Mouse (Mus musculus): ENCODE data around the gene Nuak2. TPM values are rescaled to one million over a fixed set of nuclear protein-coding genes. Genes with fewer than 3 reads are reported as not detected.

Gene Nuak2
- total and polyA plus RNA-seq, 2 experiments from 2014 or later = 7.0 to 9.9 TPM

DNA sequence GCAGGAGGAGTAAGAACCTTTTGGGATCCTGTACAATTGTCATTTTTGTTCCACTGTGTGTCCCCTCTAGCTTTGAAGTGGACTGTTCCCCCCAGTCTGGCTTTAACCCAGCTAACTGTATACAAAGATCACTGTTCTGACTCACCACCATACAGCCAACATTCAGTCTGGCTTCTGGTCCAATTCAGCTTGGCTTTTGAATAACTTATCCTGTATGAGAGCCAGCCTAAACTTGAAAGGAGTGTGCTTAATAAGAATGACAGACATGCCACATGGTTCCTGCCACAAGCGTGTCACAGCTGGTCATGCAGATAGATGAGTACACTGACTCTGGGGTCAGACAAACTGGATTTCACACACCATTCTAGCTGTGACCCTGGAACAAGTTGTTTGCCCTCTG lies 29.2 kb upstream of the Nuak2 start:
- Histone ChIP-seq H3K36me3 (ENCODE audit: insufficient read depth, low read length) (no peaks in the 10 kb centered on the region), H3K9ac (replicated peaks; ENCODE audit: low read length, poor library complexity, severe bottlenecking) (no peak overlapping the region), H3K27ac (ENCODE audit: low read depth, low read length) (no peak overlapping the region), H3K4me2 (ENCODE audit: low read depth, low read length, poor library complexity, severe bottlenecking) (no peak overlapping the region), H3K9me3 (ENCODE audit: low read length) (no peaks in the 10 kb centered on the region), H3K4me3 (ENCODE audit: low read depth, low read length) (no peak overlapping the region), H3K27me3 (ENCODE audit: insufficient read depth, low read length) (no peaks in the 10 kb centered on the region), H3K4me1 (ENCODE audit: insufficient read depth, low read length) (no peaks in the 10 kb centered on the region; the same call in 1 of the 2 replicates)
- WGBS = 81% methylated on average over 1 of the region's 1 CpGs
- no peak for DNase-seq (ENCODE audit: low spot score)
- ATAC-seq (ENCODE audit: low FRiP score) = no peak
- TF ChIP-seq CTCF (IDR thresholded peaks at IDR 0.05) = no peak

DNA sequence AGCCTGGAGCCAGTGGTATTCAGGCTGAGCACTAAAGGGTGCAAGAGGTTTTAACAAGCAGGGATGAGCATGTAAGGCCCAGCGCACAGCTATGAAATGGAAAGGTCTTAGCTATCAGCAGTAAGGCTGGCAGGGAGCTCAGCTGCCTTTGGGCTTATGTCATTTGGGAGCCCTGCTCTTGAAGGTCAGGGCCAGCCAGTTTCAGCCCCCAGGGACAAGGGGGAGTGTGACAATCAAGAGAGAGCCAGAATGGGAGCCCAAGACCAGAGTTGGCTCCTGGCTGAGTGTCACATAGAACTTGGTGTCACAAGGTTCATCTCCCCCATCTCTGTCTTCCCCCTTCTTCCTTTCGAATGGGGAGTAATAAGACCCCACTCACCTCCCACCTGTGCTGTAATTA lies 28.5 kb upstream of the Nuak2 start:
- Histone ChIP-seq H3K36me3 (ENCODE audit: insufficient read depth, low read length) (no peaks in the 10 kb centered on the region), H3K9ac (replicated peaks; ENCODE audit: low read length, poor library complexity, severe bottlenecking) (no peak overlapping the region), H3K4me3 (ENCODE audit: low read depth, low read length) (no peak overlapping the region), H3K27ac (ENCODE audit: low read depth, low read length) (no peak overlapping the region), H3K4me2 (ENCODE audit: low read depth, low read length, poor library complexity, severe bottlenecking) (no peak overlapping the region), H3K9me3 (ENCODE audit: low read length) (no peaks in the 10 kb centered on the region), H3K4me1 (ENCODE audit: insufficient read depth, low read length) (no peaks in the 10 kb centered on the region; the same call in 1 of the 2 replicates), H3K27me3 (ENCODE audit: insufficient read depth, low read length) (no peaks in the 10 kb centered on the region)
- no peak for DNase-seq (ENCODE audit: low spot score)
- ATAC-seq (ENCODE audit: low FRiP score) = no peak
- WGBS = 77% methylated on average over 2 of the region's 2 CpGs
- no peak for TF ChIP-seq CTCF (IDR thresholded peaks at IDR 0.05)

DNA sequence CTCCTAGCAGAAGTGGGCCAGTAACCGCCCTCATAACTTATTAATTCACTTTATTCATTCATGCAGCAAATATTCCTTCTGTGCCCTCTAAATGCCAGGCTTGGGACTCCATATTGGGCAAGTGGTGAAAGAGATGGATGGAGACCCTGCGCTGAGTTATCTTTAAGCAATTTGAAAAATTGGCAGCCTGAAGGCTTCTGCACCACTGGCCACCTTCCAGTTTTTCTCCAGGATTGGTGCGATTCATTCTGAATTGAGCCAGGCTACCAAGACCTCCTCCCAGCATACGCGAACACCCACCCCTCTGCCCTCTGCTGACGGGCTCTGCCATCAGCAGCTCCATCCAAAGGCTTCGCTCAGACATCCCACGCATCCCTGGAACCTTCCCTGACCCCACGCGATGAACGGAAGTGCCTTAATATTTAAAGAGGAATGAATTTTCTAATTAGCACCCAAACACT lies 27.9 kb upstream of the Nuak2 start:
- ATAC-seq (ENCODE audit: low FRiP score) (peak; percentile 47; the same call in 1 of the 2 replicates), DNase-seq (ENCODE audit: low spot score) (peak; percentile 87)
- Histone ChIP-seq H3K9ac (replicated peaks; ENCODE audit: low read length, poor library complexity, severe bottlenecking) (no peak overlapping the region), H3K9me3 (ENCODE audit: low read length) (no peaks in the 10 kb centered on the region), H3K4me3 (ENCODE audit: low read depth, low read length) (no peak overlapping the region), H3K36me3 (ENCODE audit: insufficient read depth, low read length) (no peaks in the 10 kb centered on the region), H3K4me1 (ENCODE audit: insufficient read depth, low read length) (no peaks in the 10 kb centered on the region; the same call in 1 of the 2 replicates), H3K4me2 (ENCODE audit: low read depth, low read length, poor library complexity, severe bottlenecking) (no peak overlapping the region), H3K27me3 (ENCODE audit: insufficient read depth, low read length) (no peaks in the 10 kb centered on the region), H3K27ac (ENCODE audit: low read depth, low read length) (no peak overlapping the region)
- peak; percentile 56 for TF ChIP-seq CTCF (IDR thresholded peaks at IDR 0.05)
- 17% methylated on average over 11 of the region's 11 CpGs for WGBS

DNA sequence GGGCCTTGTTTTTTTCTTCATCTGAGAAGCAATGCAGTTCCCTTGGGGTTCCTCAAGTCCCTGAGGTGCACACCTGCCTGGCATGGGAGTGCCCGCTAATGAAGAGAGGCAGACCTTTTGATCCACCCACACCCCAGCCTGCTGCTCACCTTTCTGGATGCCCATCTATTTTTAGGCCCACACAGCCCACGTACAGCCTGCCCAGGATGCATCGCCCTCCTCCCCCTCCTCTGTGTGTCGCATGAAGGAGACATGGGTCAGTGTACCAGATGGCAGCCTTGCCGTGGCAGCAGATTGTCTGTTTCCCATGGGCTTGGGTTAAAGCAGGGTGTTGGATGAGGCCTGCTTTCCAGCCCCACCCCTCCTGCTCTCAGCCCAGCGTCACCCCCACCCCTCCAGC lies 26.0 kb upstream of the Nuak2 start:
- no peak for TF ChIP-seq CTCF (IDR thresholded peaks at IDR 0.05)
- ATAC-seq (ENCODE audit: low FRiP score) = no peak
- peak; percentile 59 for DNase-seq (ENCODE audit: low spot score)
- H3K27ac ChIP-seq (ENCODE audit: low read depth, low read length) = no peak overlapping the region
- H3K4me2 ChIP-seq (ENCODE audit: low read depth, low read length, poor library complexity, severe bottlenecking) = no peak overlapping the region
- H3K9me3 ChIP-seq (ENCODE audit: low read length) = no peaks in the 10 kb centered on the region
- 66% methylated on average over 6 of the region's 6 CpGs for WGBS
- no peaks in the 10 kb centered on the region for H3K4me1 ChIP-seq (ENCODE audit: insufficient read depth, low read length)
- H3K27me3 ChIP-seq (ENCODE audit: insufficient read depth, low read length) = no peaks in the 10 kb centered on the region
- H3K9ac ChIP-seq (replicated peaks; ENCODE audit: low read length, poor library complexity, severe bottlenecking) = no peak overlapping the region
- H3K36me3 ChIP-seq (ENCODE audit: insufficient read depth, low read length) = no peaks in the 10 kb centered on the region
- no peak overlapping the region for H3K4me3 ChIP-seq (ENCODE audit: low read depth, low read length)

DNA sequence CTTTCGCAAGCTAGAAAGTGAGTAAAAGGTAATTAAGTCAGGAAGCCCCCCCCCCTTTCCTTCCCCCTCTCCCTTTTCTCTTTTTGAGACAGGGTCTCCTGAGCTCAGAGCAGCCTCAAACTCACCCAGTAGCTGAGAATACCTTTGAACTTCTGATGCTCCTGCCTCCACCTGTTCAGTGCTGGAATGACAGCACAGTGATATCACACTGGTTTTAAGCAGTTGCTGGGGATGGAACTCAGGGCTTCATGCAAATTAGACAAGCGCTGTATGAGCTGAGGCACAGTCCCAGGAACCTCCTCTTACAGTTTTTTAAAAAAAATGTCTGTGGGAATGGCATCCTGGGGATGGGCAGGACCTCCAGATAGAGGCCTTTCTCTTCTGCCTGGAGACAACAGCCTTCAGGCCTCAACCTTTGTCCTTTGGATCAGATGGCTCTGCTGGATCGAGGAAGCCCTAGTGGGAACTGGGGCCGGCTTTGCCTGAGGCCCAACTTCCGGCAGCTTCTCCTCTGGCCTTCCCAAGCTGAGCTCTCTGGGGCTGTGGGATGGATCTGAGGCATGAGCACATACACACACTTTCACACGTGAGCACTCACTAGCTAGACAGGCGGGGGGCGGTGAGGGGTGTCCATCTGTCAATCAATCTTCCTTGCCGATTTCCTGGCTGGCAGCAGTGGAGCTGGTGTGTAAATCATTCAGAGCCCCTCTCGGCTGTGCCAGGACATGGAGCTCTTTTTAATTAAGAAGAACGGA lies 24.8 kb upstream of the Nuak2 start:
- ATAC-seq (ENCODE audit: low FRiP score) = no peak; the same call in 1 of the 2 replicates

DNA sequence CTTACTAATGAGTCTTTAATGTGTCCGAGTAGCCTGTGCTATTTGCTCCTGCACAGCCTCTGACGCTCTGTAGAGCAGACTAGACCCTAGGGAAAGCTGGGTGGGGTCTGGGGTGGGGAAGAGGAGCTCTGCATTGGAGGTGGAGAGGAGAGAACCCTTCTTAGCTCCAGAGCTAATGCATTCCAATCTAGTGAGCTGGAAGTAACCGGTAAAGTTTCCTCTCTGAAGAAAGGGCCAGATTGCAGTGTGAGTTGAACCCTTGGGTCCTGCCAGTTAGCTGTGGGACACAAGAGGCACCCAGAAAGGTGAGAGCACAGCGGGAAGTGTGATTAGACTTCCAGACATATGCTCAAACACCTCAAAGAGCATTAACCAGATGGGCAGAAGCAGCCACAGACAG lies 24.2 kb upstream of the Nuak2 start:
- no peaks in the 10 kb centered on the region for H3K9me3 ChIP-seq (ENCODE audit: low read length)
- H3K9ac ChIP-seq (replicated peaks; ENCODE audit: low read length, poor library complexity, severe bottlenecking) = no peak overlapping the region
- ATAC-seq (ENCODE audit: low FRiP score) = no peak
- no peak overlapping the region for H3K27ac ChIP-seq (ENCODE audit: low read depth, low read length)
- no peaks in the 10 kb centered on the region for H3K36me3 ChIP-seq (ENCODE audit: insufficient read depth, low read length)
- DNase-seq (ENCODE audit: low spot score) = no peak
- no peaks in the 10 kb centered on the region for H3K27me3 ChIP-seq (ENCODE audit: insufficient read depth, low read length)
- no peak for TF ChIP-seq CTCF (IDR thresholded peaks at IDR 0.05)
- no peak overlapping the region for H3K4me2 ChIP-seq (ENCODE audit: low read depth, low read length, poor library complexity, severe bottlenecking)
- 50% methylated on average over 4 of the region's 4 CpGs for WGBS
- H3K4me3 ChIP-seq (ENCODE audit: low read depth, low read length) = no peak overlapping the region
- H3K4me1 ChIP-seq (ENCODE audit: insufficient read depth, low read length) = peaks cover 8% of the 10 kb centered on the region; the same call in 1 of the 2 replicates

More for the DNA sequence above, 24.8 kb upstream of the Nuak2 start:
- H3K27ac ChIP-seq (ENCODE audit: low read depth, low read length) = no peak overlapping the region
- H3K9ac ChIP-seq (replicated peaks; ENCODE audit: low read length, poor library complexity, severe bottlenecking) = no peak overlapping the region
- WGBS = 37% methylated on average over 11 of the region's 11 CpGs
- no peaks in the 10 kb centered on the region for H3K9me3 ChIP-seq (ENCODE audit: low read length)
- TF ChIP-seq CTCF (IDR thresholded peaks at IDR 0.05) = peak; percentile 32; the same call in 1 of the 2 replicates
- no peak overlapping the region for H3K4me3 ChIP-seq (ENCODE audit: low read depth, low read length)
- no peaks in the 10 kb centered on the region for H3K27me3 ChIP-seq (ENCODE audit: insufficient read depth, low read length)
- H3K4me1 ChIP-seq (ENCODE audit: insufficient read depth, low read length) = peaks cover 4% of the 10 kb centered on the region; the same call in 1 of the 2 replicates
- DNase-seq (ENCODE audit: low spot score) = peak; percentile 57
- no peaks in the 10 kb centered on the region for H3K36me3 ChIP-seq (ENCODE audit: insufficient read depth, low read length)
- H3K4me2 ChIP-seq (ENCODE audit: low read depth, low read length, poor library complexity, severe bottlenecking) = no peak overlapping the region

Data from midbrain, postnatal 0 days (tissue).